Mouse (Mus musculus) NIH3T3 (cell line): ENCODE results near the gene 4833439L19Rik.
"Not testable (repeated sequence)": the region's sequence is repeated elsewhere in the genome, so short reads cannot be mapped to it uniquely, and the experiment has no call there.

Source experiments
- DNase-seq: peaks from one replicate; pipeline ENCODE4 v3.0.0-alpha.2; 2012; ENCODE audit warnings: low read depth

4833439L19Rik gene

GRCm38 (mm10) chr13:54565201-54565581, at the start of gene 4833439L19Rik:
4833439L19Rik (minus strand) TSS chr13:54565435.
- peak; percentile 92 for DNase-seq

- DNase-seq: not testable (repeated sequence)
These were observed 47.9 kb upstream of the 4833439L19Rik start for GRCm38 (mm10) chr13:54613141-54613540.

GRCm38 (mm10) chr13:54610972-54611754, 45.9 kb upstream of the 4833439L19Rik start, which contains the start of gene Cltb:
Cltb (minus strand) TSS chr13:54611344.
- peak; percentile 71 for DNase-seq

GRCm38 (mm10) chr13:54610613-54610971, 45.4 kb upstream of the 4833439L19Rik start:
- DNase-seq: no peak

GRCm38 (mm10) chr13:54609301-54609700, 44.1 kb upstream of the 4833439L19Rik start:
- no peak for DNase-seq

- peak; percentile 76 for DNase-seq
These were observed 43.4 kb upstream of the 4833439L19Rik start for GRCm38 (mm10) chr13:54608666-54609065.

GRCm38 (mm10) chr13:54608002-54608401, 42.8 kb upstream of the 4833439L19Rik start:
- no peak for DNase-seq

GRCm38 (mm10) chr13:54607204-54607603, 42.0 kb upstream of the 4833439L19Rik start:
- no peak for DNase-seq

- peak; percentile 47 for DNase-seq
These were observed 40.2 kb upstream of the 4833439L19Rik start for GRCm38 (mm10) chr13:54605426-54605825.

DNA sequence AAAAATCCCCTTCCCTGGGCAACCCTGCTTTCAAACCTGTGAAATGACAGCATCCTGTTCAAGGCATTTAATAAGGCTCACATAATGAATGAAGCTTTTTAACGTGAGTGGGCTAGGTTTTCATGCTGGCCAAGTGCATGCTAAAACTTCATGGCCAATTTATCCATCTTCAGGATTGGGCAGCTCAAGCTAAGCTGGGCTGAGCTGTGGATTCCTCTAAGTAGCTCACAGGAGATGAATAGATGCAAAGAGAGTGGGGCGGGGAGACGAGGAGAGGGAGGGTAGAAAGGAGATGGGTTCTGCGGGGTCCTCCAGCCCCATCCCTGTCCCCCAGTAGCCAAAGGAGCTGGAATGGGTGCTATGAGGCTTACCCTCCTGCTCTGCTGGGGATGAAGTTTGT, 39.0 kb upstream of the 4833439L19Rik start:
- no peak for DNase-seq

- no peak for DNase-seq
These were observed 38.3 kb upstream of the 4833439L19Rik start for GRCm38 (mm10) chr13:54603501-54603900.

DNA sequence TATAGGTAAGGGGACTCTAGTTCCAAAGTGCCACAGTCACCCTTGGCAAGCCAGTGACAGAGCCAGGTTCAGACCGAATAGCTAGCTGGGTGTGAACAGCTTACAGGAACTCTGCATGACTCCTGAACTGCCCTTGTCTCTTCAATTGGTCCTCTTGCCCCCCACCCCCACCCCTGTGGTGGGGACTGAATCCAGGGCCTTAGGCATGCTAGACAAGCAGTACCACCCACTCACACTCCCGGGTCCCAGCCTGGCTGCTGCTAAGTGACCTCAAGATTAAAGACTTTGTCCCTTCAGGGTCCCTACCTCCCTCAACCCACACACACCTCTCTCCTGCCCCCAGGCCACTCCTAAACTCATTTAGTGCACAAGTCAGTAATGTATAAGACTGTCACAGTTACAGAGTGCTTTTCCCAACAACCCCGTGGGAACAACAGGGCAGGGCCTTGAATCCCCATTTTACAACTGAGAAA, 37.4 kb upstream of the 4833439L19Rik start:
- DNase-seq: no peak

DNA sequence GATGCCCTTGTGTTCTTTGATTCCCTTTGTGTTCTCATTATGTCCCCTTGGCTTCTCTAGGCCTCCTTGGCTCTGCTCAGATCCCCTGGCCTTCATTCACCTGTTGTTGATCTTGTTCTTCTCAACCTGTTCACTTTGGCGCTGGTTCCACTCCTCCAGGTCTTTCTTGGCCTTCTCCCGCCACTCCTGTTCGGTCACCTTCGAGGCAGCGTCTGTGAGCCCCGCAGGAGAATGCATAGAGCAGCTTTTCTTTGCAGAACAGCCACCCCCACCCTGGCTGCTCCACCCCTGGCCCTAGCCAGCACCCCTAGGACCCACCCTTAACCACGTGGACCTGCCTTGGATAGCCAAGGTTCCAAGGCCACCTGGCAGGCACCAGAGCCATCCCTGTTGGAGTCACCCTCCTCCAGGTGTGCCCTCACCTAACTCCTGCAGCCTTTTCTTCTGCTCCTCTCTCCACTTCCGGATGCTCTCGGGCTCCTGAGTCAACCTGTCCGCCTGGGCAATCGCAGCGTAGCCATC, 33.4 kb upstream of the 4833439L19Rik start:
- DNase-seq: no peak

DNA sequence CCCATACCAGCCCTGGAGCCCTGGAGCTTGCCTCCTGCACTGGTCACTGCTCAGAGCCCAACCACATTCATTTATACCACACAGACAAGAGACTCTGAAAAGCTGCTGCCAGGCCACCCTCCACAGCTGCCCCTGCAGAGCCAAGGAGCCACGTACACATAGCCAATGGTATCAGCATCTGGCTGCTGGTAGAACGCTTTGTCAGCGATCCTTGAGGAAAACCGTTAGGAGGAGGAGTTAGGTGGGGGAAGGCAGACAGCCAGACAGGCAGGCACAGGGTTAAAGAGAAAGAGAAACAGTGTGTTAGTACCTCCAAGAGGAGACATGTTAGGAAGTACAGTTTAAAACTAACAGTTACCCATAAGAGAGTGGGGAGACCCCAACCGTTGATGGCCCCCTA, 31.6 kb upstream of the 4833439L19Rik start:
- DNase-seq: no peak

- peak; percentile 39 for DNase-seq
These were observed 31.0 kb upstream of the 4833439L19Rik start for GRCm38 (mm10) chr13:54596107-54596690.

DNA sequence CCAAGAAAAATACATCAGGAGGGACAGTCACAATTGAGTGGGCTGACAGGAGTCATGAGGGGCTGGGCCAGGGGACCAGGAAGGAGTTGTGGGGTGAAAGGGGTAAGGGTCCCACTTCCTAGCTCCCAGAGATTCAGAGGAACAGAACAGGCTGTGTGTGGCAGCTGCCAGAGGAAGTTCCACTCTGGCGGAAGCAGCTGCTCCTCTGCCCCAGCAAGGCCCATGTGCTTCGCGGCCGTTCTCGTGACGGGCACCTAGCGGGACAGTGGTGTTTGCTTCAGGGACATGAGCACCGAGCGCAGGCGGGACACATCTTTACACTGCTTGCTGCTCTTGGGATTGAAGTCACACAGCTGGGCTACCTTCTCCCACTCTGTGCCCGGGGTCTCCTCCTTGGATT, 28.4 kb upstream of the 4833439L19Rik start:
- DNase-seq: no peak

- no peak for DNase-seq
These were observed 26.6 kb upstream of the 4833439L19Rik start for GRCm38 (mm10) chr13:54591776-54592356.

GRCm38 (mm10) chr13:54589996-54590951, 25.0 kb upstream of the 4833439L19Rik start, which contains the start of the genes Nop16 and Higd2a:
Nop16 (minus strand) TSS chr13:54590090.
Higd2a (plus strand) TSS chr13:54590207.
- peak; percentile 97 for DNase-seq

DNA sequence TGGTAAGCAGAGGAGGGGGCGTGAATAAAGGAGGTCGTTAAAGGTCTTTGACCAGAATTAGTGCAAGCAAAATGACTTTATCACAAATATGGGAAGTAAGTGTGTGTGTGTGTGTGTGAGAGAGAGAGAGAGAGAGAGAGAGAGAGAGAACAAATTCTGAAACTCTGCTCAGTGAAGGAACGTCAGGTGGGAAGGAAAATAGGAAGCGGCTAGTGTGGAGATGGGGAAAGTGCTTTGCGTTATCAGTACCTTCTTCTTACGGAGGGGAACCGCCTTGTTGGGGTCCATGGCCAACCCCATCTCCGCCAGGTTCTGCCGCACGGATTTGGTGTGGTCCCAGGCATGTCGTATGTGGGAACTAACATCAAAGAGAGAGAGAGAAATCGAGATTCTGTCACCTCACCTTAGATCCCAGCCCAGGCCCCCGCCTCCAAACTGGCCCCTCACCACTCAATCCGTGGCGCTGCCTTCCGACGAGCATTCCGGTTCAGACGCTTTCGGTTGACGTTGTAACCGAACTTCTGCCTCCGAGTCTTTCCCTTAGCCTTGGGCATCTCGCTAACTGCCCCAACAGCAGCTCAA, 24.3 kb upstream of the 4833439L19Rik start:
- no peak for DNase-seq

DNA sequence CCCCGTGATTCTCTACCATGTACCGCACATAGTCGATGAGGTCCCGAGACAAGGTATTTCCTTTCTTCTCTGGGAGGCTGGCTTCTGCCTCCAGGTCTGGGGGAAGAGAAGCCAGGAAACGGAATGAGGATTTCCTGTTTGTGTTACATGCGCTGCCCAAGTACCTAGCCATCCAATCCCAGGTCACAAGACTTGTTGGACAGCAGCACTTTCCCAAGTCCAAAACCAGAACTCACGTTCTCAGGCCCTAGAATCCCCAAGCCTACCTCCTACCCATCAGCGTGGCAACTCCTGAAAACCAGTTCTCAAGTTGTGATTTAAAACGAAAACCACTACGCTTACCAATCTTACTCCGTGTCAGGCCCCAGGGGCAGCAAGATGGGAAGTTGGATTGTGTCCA, 20.6 kb upstream of the 4833439L19Rik start:
- DNase-seq: no peak

GRCm38 (mm10) chr13:54582860-54583259, 17.6 kb upstream of the 4833439L19Rik start:
- DNase-seq: no peak
